Mouse (Mus musculus) brown adipose tissue, adult 24 weeks (tissue): ENCODE measurements around the gene Hacl1. TPM values are rescaled to one million over a fixed set of nuclear protein-coding genes. Genes with fewer than 3 reads are reported as not detected.

ENCODE experiments used
- H3K27ac ChIP-seq: fragments of 200-500 bp; replicated peaks from 2 replicates; pipeline ENCODE4 v1.5.1; 2012; ENCODE audit warnings: low read depth, mild to moderate bottlenecking, low read length
- H3K4me1 ChIP-seq: fragments of 200-500 bp; 2 replicates; pipeline ENCODE4 v1.6.1; 2012; ENCODE audit warnings: low read length, mixed read lengths; ENCODE audit not compliant: control insufficient read depth, insufficient read depth, insufficient read length
- H3K4me3 ChIP-seq: fragments of 200-500 bp; 2 replicates; pipeline ENCODE4 v1.5.1; 2012; ENCODE audit warnings: low read depth, mild to moderate bottlenecking, low read length, moderate library complexity; ENCODE audit not compliant: insufficient read depth
- polyA plus RNA-seq: library from polyadenylated mRNA; stranded (reverse); fragments of >200 nt; gene quantifications from 2 replicates; pipeline ENCODE4 v1.2.4, GENCODE M21; 2012; ENCODE audit not compliant: missing spikeins, insufficient read depth, insufficient read length

Gene Hacl1
- polyA plus RNA-seq, 1 experiment = 106 TPM

DNA sequence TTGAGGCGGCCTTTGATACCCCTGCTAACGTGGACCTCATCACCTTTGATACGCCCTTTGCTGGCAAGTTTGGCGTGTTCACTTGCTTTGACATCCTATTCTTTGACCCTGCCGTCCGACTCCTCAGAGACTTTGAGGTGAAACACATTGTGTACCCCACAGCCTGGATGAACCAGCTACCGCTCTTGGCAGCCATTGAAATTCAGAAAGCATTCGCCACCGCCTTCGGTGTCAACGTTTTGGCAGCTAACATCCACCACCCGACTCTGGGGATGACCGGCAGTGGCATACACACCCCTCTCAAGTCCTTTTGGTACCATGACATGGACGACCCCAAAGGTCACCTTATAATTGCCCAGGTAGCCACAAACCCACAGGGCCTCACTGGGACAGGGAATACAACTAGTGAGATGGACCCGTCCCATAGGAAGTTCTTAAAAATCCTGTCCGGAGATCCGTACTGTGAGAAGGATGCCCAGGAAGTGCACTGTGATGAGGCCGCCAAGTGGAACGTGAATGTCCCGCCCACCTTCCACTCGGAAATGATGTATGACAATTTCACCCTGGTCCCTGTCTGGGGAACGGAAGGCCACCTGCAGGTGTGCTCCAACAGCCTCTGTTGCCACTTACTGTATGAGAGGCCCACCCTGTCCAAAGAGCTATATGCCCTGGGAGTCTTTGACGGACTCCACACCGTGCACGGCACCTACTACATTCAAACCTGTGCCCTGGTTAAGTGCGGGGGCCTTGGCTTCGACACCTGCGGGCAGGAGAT is 26.0 kb upstream of the Hacl1 start:
- Histone ChIP-seq H3K27ac (peak overlapping the region; percentile 64), H3K4me3 (no peak overlapping the region), H3K4me1 (peaks cover 42% of the 10 kb centered on the region)

DNA sequence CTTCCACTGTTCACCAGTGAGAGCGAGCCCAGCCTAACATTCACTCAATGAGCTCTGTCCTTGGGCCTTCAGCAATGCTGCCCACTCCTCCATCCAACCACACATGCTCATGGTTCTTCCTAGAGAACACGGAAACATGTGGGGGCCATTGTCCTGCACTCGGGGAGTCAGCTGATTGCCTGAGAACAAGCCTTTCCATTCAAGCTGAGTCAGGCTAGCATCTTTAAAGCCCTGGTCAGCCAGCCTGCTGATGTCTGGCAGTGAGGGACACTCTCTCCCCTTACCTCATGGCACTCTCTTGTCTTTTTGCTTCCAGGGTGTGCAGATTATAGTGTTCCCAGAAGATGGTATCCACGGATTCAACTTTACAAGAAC is 24.5 kb upstream of the Hacl1 start:
- peaks cover 42% of the 10 kb centered on the region for H3K4me1 ChIP-seq
- no peak overlapping the region for H3K4me3 ChIP-seq
- H3K27ac ChIP-seq = no peak overlapping the region

- Histone ChIP-seq H3K27ac (no peak overlapping the region), H3K4me3 (no peak overlapping the region), H3K4me1 (peaks cover 42% of the 10 kb centered on the region)
These were observed 23.9 kb upstream of the Hacl1 start for GRCm38 (mm10) chr14:31664903-31665565.

GRCm38 (mm10) chr14:31664100-31664902 is 23.2 kb upstream of the Hacl1 start:
- Histone ChIP-seq H3K4me3 (no peak overlapping the region), H3K27ac (peak overlapping the region; percentile 89; the same call in 1 of the 2 replicates), H3K4me1 (peaks cover 38% of the 10 kb centered on the region)

DNA sequence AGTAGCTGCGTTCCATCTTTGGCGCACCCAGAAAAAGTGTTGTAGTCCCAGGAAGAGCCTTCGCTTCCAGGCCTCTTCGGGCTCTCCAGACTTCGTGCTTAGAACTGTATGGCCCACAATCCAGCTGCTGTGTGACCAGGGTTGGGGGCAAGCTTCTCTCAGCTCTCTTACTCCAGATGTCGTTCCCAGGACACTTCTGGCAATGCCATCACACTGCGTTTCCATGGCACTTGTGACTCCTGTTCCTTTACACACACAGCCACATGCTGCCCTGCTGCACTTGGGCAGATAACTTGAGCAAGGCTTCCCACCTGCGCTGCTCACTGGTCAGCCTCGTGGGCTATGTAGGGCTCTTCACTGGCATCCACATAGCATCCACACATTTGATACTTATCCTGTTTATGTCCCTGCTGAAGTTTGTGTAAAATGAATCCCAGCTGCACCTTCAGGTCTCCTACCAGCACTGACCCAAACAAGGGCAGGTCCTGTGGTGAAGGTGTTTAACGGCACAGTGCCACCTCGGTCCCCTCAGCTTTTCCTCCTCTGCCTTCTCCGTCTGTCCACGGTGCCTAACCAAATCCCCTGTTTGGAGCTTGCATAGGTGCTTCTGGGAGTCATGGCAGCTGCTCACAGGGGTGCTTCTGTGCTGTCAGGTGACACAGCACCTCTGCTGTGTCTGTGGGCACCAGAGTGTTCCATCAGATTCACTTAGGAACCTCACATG is 22.5 kb upstream of the Hacl1 start:
- H3K27ac ChIP-seq = peak overlapping the region; percentile 89
- H3K4me3 ChIP-seq = no peak overlapping the region
- peaks cover 35% of the 10 kb centered on the region for H3K4me1 ChIP-seq

DNA sequence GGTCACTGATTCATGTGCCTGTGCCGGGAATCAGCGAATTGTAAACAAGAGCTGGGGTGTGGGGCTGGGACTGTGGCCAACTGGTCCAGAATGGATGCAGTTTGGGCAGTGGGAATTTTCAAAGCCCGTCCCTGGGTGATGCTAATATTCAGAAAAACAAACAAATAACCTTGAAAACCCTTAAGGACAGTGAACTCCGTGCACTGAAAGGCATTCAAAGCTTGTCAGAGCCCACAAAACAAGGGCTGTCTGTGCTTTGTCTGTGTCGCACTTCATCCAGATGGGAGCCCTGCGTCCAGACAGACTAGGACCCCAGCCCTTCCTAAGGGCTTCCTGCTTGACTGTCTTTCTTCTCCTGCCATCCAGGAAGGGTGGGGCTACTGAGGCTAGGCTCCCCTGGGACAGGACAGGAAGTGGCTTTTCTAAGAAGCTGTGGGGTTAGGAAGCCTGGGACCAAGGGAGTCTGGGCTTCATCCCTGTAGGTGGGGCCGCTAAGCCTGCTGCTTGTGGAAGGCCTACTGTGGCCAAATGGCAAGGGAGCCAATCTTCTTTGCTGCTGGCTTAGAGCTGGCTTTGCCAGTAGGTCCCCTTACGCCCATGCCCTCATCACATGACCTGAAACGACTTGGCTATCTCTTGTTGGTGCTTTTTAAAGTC is 21.6 kb upstream of the Hacl1 start:
- H3K27ac ChIP-seq = peak overlapping the region; percentile 89
- H3K4me1 ChIP-seq = peaks cover 28% of the 10 kb centered on the region
- peak overlapping the region; percentile 61; the same call in 1 of the 2 replicates for H3K4me3 ChIP-seq

DNA sequence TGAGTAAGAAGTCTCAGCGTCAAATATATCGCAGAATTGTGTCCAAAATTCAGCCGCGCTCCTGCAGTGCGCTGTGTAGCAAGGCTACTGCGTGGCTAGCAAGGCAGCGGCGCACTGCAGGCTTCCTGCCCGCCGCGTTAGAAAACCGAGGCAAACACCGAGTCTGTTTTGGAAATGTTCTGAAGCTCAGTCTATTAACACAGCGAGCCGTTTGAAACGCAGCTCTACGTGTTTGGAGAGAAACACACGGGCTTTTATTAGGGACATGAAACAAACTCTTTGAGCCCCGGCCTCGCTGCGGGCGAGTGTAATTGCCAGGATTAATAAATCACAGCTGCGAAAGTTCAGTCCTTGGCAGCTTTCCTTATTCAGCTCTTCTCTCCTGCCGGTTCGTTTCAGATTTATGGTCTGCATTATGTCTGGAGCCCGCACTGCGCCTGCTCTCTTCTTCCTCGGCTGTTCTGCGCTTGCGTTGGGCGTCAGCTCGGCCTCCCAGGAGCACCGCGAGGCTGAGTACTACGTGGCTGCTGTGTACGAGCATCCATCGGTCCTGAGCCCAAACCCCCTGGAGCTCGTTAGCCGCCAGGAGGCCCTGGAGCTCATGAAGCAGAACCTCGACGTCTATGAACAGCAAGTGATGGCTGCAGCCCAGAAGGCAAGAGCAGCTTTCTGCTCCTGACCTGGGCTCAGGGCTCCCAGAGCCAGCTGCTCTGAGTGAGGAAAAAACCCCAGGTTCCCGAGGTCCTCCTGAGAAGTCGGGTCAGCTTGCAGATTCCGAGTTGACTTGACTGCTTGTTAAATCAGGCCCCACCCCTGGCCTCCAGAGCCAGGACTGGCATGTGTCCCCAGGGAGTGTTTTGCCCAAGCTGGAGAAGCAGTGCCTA is 20.8 kb upstream of the Hacl1 start:
- H3K4me1 ChIP-seq = peaks cover 25% of the 10 kb centered on the region
- H3K4me3 ChIP-seq = peak overlapping the region; percentile 61
- H3K27ac ChIP-seq = peak overlapping the region; percentile 89

DNA sequence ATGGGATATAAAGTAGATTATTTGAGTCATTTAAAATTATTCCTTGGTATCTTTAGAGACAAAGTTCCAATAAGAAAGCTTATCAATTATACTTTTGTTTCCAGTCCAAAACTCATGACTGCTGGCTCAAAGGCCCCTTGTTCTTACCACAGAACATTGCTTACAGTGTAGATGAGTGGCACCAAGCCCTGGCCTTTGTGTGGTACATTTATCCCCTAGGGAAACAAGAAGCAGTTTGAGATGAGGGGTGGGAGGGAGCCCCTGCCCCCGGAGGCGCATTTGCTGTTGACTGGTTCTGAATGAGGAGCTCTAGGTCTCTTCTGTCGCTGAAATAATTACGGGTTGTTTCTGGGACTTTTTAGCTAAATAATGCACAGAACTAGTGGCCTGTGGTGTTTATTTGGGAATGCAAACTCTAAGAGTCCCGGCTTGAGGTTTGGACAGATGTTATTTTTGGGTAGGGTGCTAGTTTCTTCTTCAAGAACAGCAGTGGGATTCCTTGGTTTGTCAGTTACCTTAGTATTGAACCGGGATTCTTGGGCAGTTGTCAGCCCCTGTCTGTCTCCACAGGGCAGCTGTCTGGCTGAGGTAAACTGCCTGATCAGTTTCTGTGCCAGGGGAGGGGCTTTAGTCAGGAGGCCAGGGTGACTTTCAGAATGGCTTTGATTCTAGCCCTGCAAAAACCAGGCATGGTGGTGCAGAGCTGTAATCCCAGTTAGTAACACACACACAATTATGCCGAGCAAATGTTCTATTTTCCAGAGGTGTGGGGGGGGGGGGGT is 19.4 kb upstream of the Hacl1 start:
- Histone ChIP-seq H3K4me3 (no peak overlapping the region), H3K4me1 (peaks cover 25% of the 10 kb centered on the region), H3K27ac (peak overlapping the region; percentile 88)

GRCm38 (mm10) chr14:31659501-31660181 is 18.6 kb upstream of the Hacl1 start:
- H3K27ac ChIP-seq = peak overlapping the region; percentile 88
- no peak overlapping the region for H3K4me3 ChIP-seq
- H3K4me1 ChIP-seq = peaks cover 28% of the 10 kb centered on the region

- 0 out of 2 replicates have a peak overlapping the region, but pooled peaks have one; percentile 6 for H3K27ac ChIP-seq
- H3K4me1 ChIP-seq = peaks cover 19% of the 10 kb centered on the region
These were observed 17.1 kb upstream of the Hacl1 start for GRCm38 (mm10) chr14:31658126-31658680.

DNA sequence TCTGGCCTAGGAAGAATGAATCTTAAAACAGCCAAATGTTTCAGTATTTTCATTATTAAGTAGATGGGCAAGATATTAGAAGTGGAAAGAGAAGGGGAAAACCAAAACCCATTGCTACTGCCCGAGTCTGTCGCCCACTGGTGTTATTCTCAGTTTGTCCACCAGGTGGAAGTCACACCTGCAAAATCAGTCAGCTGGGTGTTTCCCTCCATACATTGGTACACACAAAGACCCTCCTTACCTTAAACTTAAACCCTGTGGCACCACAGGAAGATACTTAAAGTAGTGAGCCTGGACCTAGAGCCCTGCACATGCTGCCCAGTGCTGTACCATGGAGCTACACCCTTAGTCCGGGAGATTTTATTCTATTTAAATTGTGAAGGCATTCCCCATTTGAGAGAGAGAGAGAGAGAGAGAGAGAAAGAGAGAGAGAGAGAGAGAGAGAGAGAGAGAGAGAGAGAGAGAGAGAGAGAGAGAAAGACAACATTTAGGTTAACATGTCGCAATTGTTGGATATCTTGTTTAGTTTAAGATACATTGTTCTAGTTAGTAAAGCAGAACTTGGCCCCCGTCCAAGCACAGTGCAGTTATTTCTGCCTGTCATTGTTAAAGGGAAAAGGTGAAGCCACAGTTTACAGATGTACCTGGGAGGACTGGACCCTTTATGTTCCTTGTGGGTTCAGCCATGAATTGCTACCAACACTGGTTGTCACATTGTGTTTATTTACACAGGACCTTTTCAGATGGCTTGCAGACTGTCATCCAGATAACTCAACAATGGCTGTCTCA is 16.0 kb upstream of the Hacl1 start:
- Histone ChIP-seq H3K4me1 (peaks cover 13% of the 10 kb centered on the region), H3K27ac (no peak overlapping the region), H3K4me3 (no peak overlapping the region)

More at GRCm38 (mm10) chr14:31658126-31658680, 17.1 kb upstream of the Hacl1 start:
- no peak overlapping the region for H3K4me3 ChIP-seq

GRCm38 (mm10) chr14:31656386-31656785 is 15.3 kb upstream of the Hacl1 start:
- Histone ChIP-seq H3K4me3 (no peak overlapping the region), H3K4me1 (peaks cover 13% of the 10 kb centered on the region), H3K27ac (no peak overlapping the region)
